Mouse (Mus musculus) monocyte, adult 5-6 weeks (primary cell): Measurements from ENCODE around the gene Eif2s2. TPM values are rescaled to one million over a fixed set of nuclear protein-coding genes. Genes with fewer than 3 reads are reported as not detected.
"Not testable (repeated sequence)": the region's sequence is repeated elsewhere in the genome, so short reads cannot be mapped to it uniquely, and the experiment has no call there.

Source experiments
- ATAC-seq: fragments of 153-309, 156-312 bp; replicated peaks from 2 replicates; pipeline ENCODE4 v1.8.0; 2017; ENCODE audit warnings: mild to moderate bottlenecking; ENCODE audit not compliant: low TSS enrichment, insufficient number of reproducible peaks, severe bottlenecking, poor library complexity, low FRiP score
- total RNA-seq: library from RNA; stranded (forward); fragments of 200-1000, 200-491, 200-594 nt; gene quantifications from 3 replicates; pipeline ENCODE4 v1.2.3, GENCODE M21; 2017

Eif2s2 gene
- total RNA-seq, 1 experiment from 2014 or later, result 129 TPM

DNA sequence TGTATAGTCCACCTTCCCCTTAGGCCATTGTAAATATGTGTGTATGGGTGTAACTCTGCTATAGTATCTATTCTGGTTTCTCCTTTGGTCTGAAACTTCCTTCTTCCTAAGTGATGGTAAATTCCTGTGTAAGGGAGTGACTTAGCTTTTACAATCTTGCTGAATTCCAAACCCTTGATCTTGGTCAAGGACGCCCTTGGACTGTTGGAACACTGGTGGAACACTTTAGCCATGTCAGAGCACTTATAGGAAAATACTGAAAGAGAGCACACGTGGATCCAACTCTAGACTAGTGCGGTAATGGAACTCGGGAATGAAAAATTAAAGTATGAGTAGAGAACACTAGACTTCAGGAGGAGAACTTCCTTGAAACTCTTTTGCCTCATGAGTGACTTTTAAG, 6.7 kb upstream of the Eif2s2 start:
- ATAC-seq, result not testable (repeated sequence)

DNA sequence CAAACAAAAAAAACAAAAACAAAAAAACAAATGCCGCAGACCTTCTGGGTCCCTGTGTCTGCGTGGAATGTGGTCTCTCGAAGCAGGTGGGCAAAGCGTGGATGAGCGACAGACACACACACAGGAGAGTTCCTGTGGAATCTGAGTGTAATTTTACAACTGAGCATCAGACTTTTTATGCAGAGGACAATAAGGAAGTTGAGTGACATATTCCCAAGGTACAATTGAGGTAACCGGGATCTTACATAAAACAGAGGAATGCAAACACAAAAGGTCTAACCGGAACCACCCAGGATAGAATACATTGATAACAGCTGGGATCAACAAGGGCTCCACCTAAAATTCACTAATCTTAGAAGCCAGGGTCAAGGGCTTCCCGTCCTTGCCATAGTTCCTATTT, 6.3 kb upstream of the Eif2s2 start:
- ATAC-seq, result not testable (repeated sequence)

DNA sequence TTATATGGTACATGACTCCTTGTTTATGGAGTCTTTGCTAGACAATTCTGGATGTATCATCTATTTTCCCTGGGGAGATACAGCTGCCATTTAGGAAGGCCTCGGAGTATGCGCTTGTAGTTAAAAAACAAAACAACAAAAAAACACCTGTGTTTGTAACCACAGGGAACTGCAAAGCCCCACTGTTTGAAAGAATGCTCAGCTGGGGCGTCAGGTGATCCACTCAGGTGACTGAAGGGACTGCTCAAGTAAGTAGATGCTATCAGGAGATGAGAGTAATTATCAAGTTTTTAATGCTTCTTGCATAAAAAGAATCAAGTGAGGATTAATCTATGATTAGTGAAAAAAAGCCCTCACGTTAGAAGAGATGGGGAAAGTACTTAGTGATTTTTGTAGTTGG, 813 bp upstream of the Eif2s2 start:
- ATAC-seq, result no peak

DNA sequence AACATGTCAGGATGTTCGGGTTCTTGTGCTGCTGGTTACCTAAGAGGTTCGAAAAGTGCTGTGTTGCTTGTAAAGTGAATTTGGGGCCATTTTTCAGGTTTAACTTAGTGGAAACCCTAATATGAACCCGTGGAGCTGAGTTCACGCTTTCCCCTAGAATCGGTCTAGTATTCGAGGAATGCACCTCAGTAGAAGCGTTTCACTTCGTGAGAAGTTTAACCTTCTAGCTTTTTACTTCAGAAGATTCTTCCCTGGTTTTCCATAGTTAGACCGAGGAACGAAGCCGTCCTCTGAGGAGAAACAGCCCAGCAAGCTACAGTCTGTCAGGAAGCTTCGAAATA, 280 bp upstream of the Eif2s2 start:
- ATAC-seq, result no peak

DNA sequence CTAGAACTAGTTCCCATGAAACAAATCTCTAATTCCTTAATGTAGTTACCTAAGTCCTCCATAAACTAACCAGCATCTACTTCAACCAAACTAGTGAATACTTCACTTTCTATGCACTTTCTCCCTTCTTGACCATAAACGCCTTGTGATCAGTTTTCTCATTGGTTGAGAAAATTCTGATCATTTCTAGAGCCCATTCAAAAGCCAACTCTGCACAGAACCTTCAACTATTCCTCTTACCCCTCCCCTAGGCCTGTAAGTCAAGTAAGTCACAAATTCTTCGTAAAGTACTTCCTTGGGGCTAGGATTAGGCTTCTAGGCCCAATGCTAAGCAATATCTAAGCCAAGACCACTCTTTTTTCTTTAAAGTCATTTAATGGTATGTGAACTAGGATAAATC, 1.1 kb downstream of the Eif2s2 start:
- ATAC-seq, result no peak

DNA sequence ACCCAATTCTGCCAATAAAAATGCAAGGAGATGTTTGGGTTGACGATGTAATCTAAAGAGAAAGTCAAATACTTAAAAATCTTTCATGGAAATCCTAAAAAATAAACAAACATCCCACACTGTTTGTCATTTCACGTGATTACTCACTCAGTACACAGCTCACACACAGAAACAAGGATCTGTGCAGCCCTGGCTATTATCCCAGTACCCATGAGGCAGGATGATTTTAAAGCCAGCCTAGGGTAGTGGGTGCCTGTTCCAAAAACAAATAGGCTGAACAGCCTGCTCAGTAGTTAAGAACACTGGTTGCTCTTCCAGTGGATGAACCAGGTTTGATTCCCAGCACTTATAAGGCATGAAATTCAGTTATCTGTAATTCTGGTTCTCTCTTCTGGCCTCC, 16.1 kb downstream of the Eif2s2 start:
- ATAC-seq, result no peak

DNA sequence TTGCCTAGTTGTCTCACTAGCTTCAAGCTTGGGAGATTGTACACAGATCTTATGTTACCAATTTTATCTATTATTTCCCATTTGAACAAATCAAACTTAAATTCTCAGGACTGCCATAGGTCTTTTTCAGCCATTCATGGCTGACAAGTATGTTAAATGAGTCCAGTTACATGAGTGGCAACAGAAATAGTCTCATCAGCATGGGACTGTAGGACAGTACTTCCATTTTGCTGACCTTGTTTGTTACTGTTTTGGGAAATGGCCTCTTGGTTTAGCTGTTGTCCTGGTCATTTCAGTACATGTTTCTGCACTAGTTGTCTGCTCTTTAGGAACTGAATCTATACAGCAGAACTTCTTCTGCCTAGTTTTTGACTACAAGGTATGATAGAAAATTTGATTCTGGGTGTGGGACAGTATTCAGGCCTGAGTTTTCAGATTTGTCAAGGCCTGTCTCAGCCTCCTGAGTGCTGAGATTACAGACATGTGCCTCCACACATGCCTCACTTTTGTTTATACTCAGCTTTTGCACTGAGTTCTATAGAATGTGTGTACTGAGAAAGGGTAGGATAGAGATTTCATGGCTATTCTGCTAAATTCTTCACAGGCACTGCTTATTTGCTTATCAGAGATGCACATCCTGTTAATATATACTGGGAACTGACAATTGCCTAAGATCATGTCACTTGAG, 22.6 kb downstream of the Eif2s2 start:
- ATAC-seq, result no peak

DNA sequence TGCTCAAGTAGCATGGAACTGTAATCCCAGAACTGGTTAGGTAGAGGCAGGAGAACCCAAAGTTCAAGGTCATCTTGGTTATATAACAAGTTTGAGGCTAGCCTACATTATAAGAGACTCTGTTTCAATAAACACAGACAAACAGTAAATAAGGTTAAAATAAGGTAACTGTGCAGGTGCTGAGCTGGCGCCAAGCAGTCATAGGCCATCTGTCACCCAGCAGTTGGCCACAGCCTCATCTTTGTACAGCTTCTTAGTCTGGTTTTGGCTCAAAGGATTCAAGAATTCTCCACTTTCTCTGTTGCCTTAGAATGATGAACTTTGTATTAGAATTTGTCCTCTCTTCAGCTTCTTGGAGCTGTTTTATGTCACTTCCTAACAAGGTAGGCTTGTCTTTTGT, 24.6 kb downstream of the Eif2s2 start:
- no peak for ATAC-seq

DNA sequence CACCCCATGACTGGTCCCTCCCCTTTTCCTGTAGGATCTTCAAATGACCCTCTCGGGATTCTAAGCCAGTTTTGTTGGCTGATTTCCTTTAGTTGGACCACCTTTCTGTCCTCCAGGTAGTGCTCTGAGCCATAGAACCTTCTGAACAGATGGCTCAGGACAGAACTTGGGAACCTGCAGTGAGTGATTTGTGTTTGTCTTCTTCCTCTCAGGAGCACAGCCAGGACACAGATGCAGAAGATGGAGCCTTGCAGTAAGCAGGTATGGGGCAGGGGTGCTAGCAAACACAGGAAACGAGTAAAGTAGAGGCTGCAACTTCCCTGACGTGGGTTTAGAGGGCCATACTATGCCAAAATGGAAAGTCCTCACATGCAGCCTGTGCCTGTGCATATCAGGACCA, 27.0 kb downstream of the Eif2s2 start:
- ATAC-seq, result no peak

DNA sequence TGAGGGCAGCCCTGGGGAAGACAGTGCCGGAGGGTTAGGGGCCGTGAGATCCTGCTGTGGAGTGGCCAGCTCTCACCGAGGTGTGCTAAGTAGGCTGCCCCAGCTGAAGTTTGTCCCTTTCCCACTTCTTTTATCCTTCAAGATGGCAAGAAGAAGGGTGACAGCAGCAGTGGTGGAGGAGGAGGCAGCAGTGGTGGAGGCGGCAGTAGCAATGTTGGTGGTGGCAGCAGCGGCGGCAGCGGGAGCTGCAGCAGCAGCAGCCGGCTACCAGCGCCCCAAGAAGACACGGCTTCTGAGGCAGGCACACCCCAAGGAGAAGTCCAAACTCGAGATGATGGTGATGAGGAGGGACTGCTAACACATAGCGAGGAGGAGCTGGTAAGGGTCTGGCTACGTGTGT, 29.1 kb downstream of the Eif2s2 start:
- ATAC-seq, result no peak

DNA sequence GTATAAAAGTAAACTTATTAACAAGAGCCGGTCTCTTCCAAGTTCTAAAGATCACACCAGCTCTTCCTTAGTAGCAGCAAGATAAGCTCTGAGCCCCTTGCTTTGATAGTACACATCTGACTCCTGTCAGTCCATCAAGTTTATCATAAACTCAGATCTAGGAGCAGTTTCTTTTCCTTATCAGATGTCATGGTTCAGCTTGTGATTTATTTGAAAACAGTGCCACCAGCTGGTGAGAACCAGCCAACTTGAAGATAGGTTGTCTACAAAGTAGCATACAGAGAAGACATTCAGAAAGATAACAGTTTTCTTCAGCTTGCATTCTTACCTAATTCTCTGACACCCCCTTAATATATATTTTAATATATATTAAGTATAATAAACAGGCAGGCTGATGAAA, 37.4 kb downstream of the Eif2s2 start:
- ATAC-seq, result 0 out of 2 replicates have a peak, but pooled peaks have one; percentile 71

DNA sequence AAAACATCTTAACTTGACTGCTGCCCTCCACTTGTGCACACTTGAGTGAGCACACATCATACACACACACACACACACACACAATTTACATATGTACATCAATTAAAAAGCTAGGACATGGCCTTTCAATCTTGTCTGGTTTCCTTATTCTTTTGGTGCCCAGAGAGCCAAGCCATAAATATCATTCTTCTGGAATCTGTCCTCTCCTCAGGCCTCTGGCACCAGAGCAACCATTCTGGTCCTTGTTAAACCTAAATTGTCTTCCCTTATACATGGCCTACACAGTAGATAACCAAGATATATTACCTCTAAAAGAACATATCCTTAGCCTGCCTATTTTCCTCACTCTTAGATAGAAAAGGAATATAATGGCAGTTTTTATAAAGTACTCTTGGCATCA, 44.6 kb downstream of the Eif2s2 start:
- no peak for ATAC-seq

DNA sequence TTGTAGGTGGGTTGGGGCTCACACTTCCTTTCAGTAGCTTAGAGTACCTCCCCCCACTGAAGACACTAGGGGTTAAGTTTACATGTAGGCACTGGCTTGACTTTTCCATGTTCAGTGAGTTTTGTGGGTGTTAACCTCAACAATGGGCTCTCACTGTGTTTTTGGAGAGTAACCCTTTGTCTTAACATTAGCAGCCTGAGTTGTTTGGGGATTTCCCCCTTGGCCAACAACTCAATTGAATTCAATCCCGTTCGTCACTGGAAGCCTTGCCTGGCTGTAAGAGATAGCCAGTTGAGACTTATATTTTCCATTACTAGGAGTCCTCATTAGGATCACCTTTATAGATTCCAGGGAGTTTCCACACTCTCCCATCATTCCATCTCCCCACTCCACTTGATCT, 56.2 kb downstream of the Eif2s2 start:
- no peak for ATAC-seq

DNA sequence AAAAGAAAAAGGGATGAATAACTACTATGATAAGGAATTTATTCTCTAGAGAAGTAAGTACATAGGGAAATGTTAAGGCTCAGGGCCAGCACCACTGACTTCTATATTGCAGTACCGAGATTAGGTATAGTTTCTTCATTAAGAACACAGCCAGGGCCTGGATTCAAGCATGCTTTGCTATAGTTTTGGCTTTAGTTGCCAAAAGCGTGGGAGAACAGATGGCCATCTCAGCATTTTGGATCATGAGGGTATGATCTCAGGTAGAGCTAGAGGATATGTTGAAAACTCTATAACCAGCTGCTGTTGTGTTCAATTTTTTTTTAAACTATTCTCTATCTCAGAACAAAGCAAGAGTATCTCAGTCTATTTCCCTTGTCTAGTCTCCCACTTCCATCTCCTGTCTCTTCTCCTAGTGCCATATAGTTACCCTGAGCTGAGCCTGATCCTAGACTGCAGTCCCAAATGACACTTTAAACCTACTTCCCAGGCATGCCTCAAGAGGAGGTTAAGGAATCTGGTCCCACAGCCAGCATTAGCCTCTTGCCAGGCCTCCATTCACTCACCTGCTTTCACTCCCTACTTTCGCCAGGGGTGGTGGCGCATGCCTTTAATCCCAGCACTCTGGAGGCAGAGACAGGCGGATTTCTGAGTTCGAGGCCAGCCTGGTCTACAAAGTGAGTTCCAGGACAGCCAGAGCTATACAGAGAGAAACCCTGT, 58.4 kb downstream of the Eif2s2 start:
- no peak for ATAC-seq

DNA sequence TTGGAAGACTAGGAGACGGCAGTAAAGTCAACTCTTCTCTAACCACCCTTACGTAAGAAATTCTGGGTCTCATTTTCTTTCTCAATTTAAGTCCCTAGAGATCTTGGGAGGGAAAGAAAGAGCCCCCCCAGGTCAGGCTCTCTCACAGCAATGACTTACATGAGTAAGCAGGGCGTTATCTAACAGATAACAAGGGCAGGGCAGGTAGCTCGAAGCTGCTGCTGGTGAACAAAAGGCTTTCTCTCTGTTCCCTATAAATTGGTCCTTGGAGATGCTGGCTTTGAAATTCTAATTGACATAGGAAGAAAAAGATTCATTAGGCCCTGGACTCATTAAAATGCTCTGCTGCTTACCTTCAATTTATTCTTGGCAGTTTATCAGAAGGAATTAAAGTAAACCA, 60.3 kb downstream of the Eif2s2 start:
- ATAC-seq, result no peak

DNA sequence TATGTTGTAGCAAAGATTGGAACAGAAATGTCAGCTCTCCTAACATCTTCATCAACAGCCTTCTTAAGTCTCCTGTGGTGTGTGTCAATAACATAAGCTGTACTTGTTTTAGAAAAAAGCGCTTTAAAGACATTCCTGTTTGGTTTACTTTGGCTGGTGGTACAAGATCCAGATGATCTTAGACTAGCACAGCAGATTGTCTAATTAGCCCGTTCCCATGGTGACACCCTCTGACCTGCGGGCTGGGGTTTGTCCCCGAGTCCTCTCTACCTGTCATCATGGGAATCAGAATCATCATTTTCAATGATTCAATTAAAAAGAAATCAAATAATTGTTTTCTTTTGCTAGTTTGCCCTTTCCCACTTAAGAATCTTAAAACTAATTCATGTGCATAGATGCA, 65.2 kb downstream of the Eif2s2 start:
- ATAC-seq, result no peak

DNA sequence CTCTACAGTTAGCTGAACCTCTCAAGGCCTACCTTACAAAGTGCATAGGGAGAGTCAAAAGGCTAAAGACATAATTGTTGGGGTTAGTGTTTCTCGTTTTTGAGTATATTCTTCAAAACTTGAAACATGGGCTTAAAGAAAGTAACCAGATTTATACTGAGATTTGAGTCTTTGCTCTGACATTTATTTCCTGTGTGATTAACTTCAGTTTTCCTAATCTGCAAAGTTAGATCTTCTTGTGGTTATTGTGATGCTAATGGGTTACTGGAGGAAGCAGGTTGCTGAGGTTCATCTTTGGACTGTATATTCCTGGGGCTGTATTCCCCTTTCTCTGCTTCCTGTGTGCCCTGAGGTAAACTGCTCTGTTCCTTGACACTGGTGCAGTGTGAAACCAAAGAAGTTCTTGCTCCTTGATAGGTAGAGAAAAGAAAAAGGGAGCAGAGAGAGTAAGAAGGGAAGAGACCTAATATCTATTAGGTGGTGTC, 66.6 kb downstream of the Eif2s2 start:
- ATAC-seq, result no peak
